Mouse (Mus musculus) G1E (cell line): ENCODE results near the gene Cdk17.

Source experiments
- CTCF ChIP-seq: IDR thresholded peaks from 2 replicates; pipeline ENCODE4 v1.5.1; 2012; ENCODE audit warnings: low read depth, low read length, inconsistent platforms, mixed read lengths
- GATA2 ChIP-seq: IDR thresholded peaks from 2 replicates; pipeline ENCODE4 v1.6.1; 2012; ENCODE audit warnings: low read depth, low read length, inconsistent platforms, borderline replicate concordance
- TAL1 ChIP-seq: conservative IDR thresholded peaks from 2 replicates; pipeline ENCODE4 v1.6.1; 2012; ENCODE audit warnings: low read depth, low read length, inconsistent platforms, mixed read lengths

GRCm38 (mm10) chr10:93114782-93115181 lies 45.9 kb upstream of the Cdk17 start:
- no peak for TF ChIP-seq TAL1
- no peak for TF ChIP-seq CTCF
- TF ChIP-seq GATA2, result no peak
